Mouse (Mus musculus): ENCODE measurements at regions not wholly inside any gene's neighbourhood (a gene's known extent, or its start where the extent isn't known, plus 50 kb on each side); places are given as distances from the start of the nearest gene placed in this dataset.

DNA sequence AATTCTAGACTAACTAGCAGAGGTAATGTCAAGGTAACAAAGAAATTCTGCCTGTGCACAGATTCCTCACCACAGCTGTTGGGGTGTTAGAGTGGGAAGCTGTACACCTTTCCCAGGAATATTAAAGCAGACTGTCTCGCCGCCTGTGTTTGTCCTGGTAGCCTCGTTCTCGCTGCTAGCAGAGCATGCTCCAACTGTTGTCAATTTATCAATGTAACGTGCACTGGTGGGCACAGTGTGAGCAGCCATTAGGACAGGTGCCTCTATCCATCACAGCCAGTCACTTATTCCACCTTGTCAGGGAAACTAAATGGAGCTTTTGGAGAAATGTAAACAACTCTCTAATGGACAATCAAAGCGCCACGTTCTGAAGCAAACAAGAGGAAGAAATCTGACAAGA, 339.4 kb downstream of the Lmo4 start:
- no peaks in the 10 kb centered on the region for H3K9me3 ChIP-seq (ENCODE audit: low read length)
- 80% methylated on average over 7 of the region's 7 CpGs for WGBS (ENCODE audit: insufficient replicate concordance)
- TF ChIP-seq CTCF (IDR thresholded peaks at IDR 0.05; ENCODE audit: low read depth): no peak
- TF ChIP-seq EP300 (IDR thresholded peaks at IDR 0.05; ENCODE audit: low read depth): no peak

DNA sequence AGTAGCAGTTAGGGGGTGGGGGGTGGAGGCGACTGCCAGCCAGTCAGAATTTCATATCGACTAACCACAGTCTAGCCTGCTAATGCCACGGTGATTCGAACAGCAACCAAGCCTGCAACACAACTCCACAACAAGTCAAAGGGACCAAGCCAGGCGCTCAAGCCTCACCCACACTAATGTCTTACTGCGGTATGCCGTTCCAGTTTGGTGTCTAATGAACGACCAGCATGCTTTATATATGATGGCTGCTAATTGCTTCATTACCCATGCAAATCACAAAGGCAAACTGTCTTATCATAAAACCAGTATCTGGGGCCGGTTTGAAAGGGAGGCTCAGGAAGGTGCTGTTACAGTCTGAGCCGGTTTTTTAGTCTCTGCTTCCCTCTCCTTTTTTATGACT, 340.5 kb downstream of the Lmo4 start:
- no peaks in the 10 kb centered on the region for H3K36me3 ChIP-seq (replicated peaks; ENCODE audit: insufficient read depth, low read length)
- H3K27ac ChIP-seq (ENCODE audit: low read depth): no peak overlapping the region
- no peaks in the 10 kb centered on the region for H3K4me1 ChIP-seq (ENCODE audit: insufficient read depth)
- DNase-seq: no peak
- H3K27me3 ChIP-seq (ENCODE audit: insufficient read depth, low read length): no peaks in the 10 kb centered on the region
- TF ChIP-seq EP300 (IDR thresholded peaks at IDR 0.05; ENCODE audit: low read depth) (no peak), CTCF (IDR thresholded peaks at IDR 0.05; ENCODE audit: low read depth) (no peak)
- no peak overlapping the region for H3K4me3 ChIP-seq (ENCODE audit: low read depth, low read length)
- ATAC-seq: no peak
- H3K9me3 ChIP-seq (ENCODE audit: low read length): no peaks in the 10 kb centered on the region
- 48% methylated on average over 10 of the region's 10 CpGs for WGBS (ENCODE audit: insufficient replicate concordance)
- no peak overlapping the region for H3K9ac ChIP-seq (replicated peaks)
- no peak overlapping the region for H3K4me2 ChIP-seq (ENCODE audit: low read depth, low read length)

More for the DNA sequence above, 339.4 kb downstream of the Lmo4 start:
- Histone ChIP-seq H3K4me2 (ENCODE audit: low read depth, low read length) (no peak overlapping the region), H3K27me3 (ENCODE audit: insufficient read depth, low read length) (no peaks in the 10 kb centered on the region), H3K4me3 (ENCODE audit: low read depth, low read length) (no peak overlapping the region), H3K9ac (replicated peaks) (no peak overlapping the region), H3K4me1 (ENCODE audit: insufficient read depth) (no peaks in the 10 kb centered on the region), H3K36me3 (replicated peaks; ENCODE audit: insufficient read depth, low read length) (no peaks in the 10 kb centered on the region), H3K27ac (ENCODE audit: low read depth) (no peak overlapping the region)
- no peak for ATAC-seq
- DNase-seq: no peak

DNA sequence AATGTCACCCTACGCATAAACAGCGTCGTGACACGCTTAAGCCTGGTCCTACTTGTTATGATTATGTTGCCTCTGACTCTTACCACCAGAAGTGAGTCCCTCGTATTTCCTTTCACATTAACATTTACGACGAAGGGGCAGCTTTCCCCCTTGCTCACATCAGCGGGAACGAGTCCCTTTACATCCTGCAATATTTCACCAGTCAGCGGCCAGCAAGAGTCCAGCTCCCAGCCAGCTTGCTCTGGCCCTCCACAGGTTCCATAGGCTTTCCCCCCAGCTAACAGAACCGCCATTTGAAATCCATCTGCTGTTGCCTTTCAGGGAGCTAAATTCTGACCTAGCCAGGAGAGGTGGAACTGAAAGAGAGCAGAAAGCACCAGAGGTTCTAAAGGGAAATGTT, 342.5 kb downstream of the Lmo4 start:
- no peak overlapping the region for H3K9ac ChIP-seq (replicated peaks)
- H3K9me3 ChIP-seq (ENCODE audit: low read length): no peaks in the 10 kb centered on the region
- H3K4me1 ChIP-seq (ENCODE audit: insufficient read depth): no peaks in the 10 kb centered on the region
- H3K4me3 ChIP-seq (ENCODE audit: low read depth, low read length): no peak overlapping the region
- H3K27me3 ChIP-seq (ENCODE audit: insufficient read depth, low read length): no peaks in the 10 kb centered on the region
- WGBS (ENCODE audit: insufficient replicate concordance): 59% methylated on average over 11 of the region's 11 CpGs
- ATAC-seq (no peak), DNase-seq (no peak)
- H3K4me2 ChIP-seq (ENCODE audit: low read depth, low read length): no peak overlapping the region
- TF ChIP-seq EP300 (IDR thresholded peaks at IDR 0.05; ENCODE audit: low read depth) (no peak), CTCF (IDR thresholded peaks at IDR 0.05; ENCODE audit: low read depth) (no peak)
- H3K27ac ChIP-seq (ENCODE audit: low read depth): no peak overlapping the region
- H3K36me3 ChIP-seq (replicated peaks; ENCODE audit: insufficient read depth, low read length): no peaks in the 10 kb centered on the region

DNA sequence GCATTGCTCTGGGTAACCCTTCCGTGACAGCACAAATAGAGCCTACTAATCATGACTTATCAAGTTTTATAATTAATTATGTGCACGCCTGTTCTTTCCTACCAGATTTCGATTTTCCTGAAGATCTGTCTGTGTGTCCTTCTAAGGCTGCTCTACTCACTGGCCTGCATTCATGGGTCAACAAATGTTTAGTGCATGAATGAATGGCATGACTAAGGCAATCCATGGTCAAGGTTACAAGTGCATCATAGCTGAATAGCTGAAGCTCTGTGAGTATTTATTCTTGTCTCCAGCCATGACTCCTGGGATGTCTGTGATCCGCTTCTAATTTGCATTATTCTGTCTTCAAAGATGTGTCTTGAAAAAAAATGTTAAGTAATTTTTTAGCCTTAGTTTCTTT, 343.2 kb downstream of the Lmo4 start:
- Histone ChIP-seq H3K4me1 (ENCODE audit: insufficient read depth) (no peaks in the 10 kb centered on the region), H3K9ac (replicated peaks) (no peak overlapping the region), H3K9me3 (ENCODE audit: low read length) (no peaks in the 10 kb centered on the region), H3K27me3 (ENCODE audit: insufficient read depth, low read length) (no peaks in the 10 kb centered on the region), H3K4me3 (ENCODE audit: low read depth, low read length) (no peak overlapping the region), H3K27ac (ENCODE audit: low read depth) (no peak overlapping the region), H3K36me3 (replicated peaks; ENCODE audit: insufficient read depth, low read length) (no peaks in the 10 kb centered on the region), H3K4me2 (ENCODE audit: low read depth, low read length) (no peak overlapping the region)
- DNase-seq (no peak), ATAC-seq (no peak)
- no peak for TF ChIP-seq EP300 (IDR thresholded peaks at IDR 0.05; ENCODE audit: low read depth)
- TF ChIP-seq CTCF (IDR thresholded peaks at IDR 0.05; ENCODE audit: low read depth): no peak
- WGBS (ENCODE audit: insufficient replicate concordance): 76% methylated on average over 4 of the region's 4 CpGs

DNA sequence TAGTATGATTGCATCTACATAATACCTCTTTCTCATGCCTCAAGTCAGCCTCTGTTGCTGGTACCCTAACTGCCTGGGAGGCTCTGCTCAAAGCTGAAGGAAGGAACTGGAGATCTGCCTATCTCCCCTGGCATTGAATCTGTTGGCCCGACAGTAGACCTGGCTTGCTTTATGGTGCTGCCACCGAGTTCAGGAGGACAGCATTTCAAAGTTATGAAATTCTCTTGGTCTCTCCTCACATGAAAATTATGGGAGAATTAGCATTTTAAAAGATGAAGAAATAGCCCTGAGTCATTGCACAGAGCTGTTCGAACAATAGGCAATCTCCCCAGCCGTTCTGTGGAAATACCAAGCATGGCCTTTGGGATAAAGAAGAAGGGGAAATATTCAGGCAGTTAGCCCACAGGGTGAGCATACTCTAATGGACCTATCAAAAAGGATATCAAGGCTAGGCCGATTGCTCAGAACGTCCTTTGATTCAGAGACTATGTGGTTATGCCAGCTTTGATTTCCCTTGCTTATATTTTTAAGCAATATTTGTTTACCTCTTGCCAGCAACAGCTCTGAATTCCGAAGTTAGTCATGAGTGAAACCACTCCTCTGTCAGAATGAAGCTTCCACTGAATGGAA, 369.3 kb downstream of the Lmo4 start:
- Histone ChIP-seq H3K36me3 (replicated peaks; ENCODE audit: insufficient read depth, low read length) (no peaks in the 10 kb centered on the region), H3K9me3 (ENCODE audit: low read length) (no peaks in the 10 kb centered on the region), H3K27ac (ENCODE audit: low read depth) (no peak overlapping the region), H3K9ac (replicated peaks) (no peak overlapping the region), H3K27me3 (ENCODE audit: insufficient read depth, low read length) (no peaks in the 10 kb centered on the region), H3K4me1 (ENCODE audit: insufficient read depth) (no peaks in the 10 kb centered on the region), H3K4me2 (ENCODE audit: low read depth, low read length) (no peak overlapping the region), H3K4me3 (ENCODE audit: low read depth, low read length) (no peak overlapping the region)
- ATAC-seq (no peak), DNase-seq (no peak)
- TF ChIP-seq EP300 (IDR thresholded peaks at IDR 0.05; ENCODE audit: low read depth) (no peak), CTCF (IDR thresholded peaks at IDR 0.05; ENCODE audit: low read depth) (no peak)
- 64% methylated on average over 7 of the region's 7 CpGs for WGBS (ENCODE audit: insufficient replicate concordance)

DNA sequence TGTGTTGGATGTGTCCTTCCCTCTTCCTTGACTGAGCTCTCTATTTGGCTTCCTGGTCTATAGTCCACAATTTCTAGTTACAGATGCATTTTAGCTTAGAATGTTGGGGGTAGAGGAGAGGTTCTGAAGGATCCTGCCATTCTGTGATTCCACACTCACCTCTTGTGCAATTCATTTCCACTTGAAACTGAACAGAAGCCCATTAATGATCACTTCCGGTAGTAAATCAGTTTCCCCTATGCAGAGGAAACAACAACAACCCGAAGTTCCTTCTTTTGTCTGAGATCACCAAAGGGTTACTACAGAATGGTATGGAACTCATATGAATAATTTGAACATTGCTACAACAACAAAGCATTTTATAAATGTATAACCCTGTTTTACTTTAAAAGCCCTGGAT, 370.3 kb downstream of the Lmo4 start:
- no peak for TF ChIP-seq CTCF (IDR thresholded peaks at IDR 0.05; ENCODE audit: low read depth)
- TF ChIP-seq EP300 (IDR thresholded peaks at IDR 0.05; ENCODE audit: low read depth): no peak
- no peaks in the 10 kb centered on the region for H3K36me3 ChIP-seq (replicated peaks; ENCODE audit: insufficient read depth, low read length)
- WGBS (ENCODE audit: insufficient replicate concordance): 30% methylated on average over 2 of the region's 2 CpGs
- no peaks in the 10 kb centered on the region for H3K9me3 ChIP-seq (ENCODE audit: low read length)
- no peaks in the 10 kb centered on the region for H3K27me3 ChIP-seq (ENCODE audit: insufficient read depth, low read length)
- DNase-seq: no peak
- no peak overlapping the region for H3K4me2 ChIP-seq (ENCODE audit: low read depth, low read length)
- no peak overlapping the region for H3K9ac ChIP-seq (replicated peaks)
- no peak for ATAC-seq
- no peak overlapping the region for H3K4me3 ChIP-seq (ENCODE audit: low read depth, low read length)
- no peaks in the 10 kb centered on the region for H3K4me1 ChIP-seq (ENCODE audit: insufficient read depth)
- H3K27ac ChIP-seq (ENCODE audit: low read depth): no peak overlapping the region

DNA sequence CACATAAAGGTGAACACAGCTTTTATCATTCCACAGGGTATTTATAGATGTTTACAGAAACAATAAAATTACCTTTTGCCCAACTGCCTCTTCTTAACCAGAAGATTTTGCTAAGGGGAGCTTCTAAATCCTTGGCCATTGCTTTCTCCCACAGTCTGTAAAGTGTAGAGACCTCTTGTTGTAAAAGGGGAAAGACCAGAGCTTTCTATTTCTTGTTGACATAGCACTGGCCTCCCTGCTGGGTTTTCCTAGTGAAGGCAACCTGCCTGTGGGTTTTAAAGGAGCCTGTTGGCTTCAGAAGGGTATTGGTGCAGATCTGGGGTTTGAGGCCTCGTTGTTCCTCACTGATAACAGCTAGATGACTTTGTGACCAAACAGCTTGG, 381.6 kb downstream of the Lmo4 start:
- Histone ChIP-seq H3K4me1 (ENCODE audit: insufficient read depth) (no peaks in the 10 kb centered on the region), H3K4me3 (ENCODE audit: low read depth, low read length) (no peak overlapping the region), H3K9me3 (ENCODE audit: low read length) (no peaks in the 10 kb centered on the region), H3K27me3 (ENCODE audit: insufficient read depth, low read length) (no peaks in the 10 kb centered on the region), H3K9ac (replicated peaks) (no peak overlapping the region), H3K36me3 (replicated peaks; ENCODE audit: insufficient read depth, low read length) (no peaks in the 10 kb centered on the region), H3K4me2 (ENCODE audit: low read depth, low read length) (no peak overlapping the region), H3K27ac (ENCODE audit: low read depth) (no peak overlapping the region)
- ATAC-seq (no peak), DNase-seq (no peak)
- WGBS (ENCODE audit: insufficient replicate concordance): 13% methylated on average over 1 of the region's 1 CpGs
- TF ChIP-seq CTCF (IDR thresholded peaks at IDR 0.05; ENCODE audit: low read depth): no peak
- TF ChIP-seq EP300 (IDR thresholded peaks at IDR 0.05; ENCODE audit: low read depth): no peak

Measured in liver, postnatal 0 days (tissue).